Mouse (Mus musculus): ENCODE results near the gene Camsap3. TPM values are rescaled to one million over a fixed set of nuclear protein-coding genes. Genes with fewer than 3 reads are reported as not detected.

The Camsap3 gene
- 0.98 TPM for polyA plus RNA-seq (2017; shearing (Covaris generic))

DNA sequence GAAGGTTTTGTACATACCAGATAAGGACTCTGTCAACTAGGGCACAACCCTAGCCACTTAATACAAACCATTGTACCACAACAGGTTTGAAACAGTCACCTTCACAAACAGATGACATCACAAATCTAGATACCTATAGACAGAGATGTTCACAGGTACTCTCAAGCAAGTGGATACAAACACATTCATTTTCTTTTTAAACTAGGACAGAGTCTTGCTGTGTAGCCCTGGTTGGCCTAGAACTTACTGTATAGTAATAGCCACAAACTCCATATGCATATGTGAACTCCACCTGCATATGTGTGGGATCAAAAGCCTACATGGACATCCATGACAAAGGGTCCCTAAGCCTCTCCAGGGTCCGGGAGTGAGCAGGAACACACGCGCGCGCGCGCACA is at the start of gene Camsap3:
Gene Camsap3 (plus strand): TSS at position 301 of the 398 bp plus-strand sequence.

DNA sequence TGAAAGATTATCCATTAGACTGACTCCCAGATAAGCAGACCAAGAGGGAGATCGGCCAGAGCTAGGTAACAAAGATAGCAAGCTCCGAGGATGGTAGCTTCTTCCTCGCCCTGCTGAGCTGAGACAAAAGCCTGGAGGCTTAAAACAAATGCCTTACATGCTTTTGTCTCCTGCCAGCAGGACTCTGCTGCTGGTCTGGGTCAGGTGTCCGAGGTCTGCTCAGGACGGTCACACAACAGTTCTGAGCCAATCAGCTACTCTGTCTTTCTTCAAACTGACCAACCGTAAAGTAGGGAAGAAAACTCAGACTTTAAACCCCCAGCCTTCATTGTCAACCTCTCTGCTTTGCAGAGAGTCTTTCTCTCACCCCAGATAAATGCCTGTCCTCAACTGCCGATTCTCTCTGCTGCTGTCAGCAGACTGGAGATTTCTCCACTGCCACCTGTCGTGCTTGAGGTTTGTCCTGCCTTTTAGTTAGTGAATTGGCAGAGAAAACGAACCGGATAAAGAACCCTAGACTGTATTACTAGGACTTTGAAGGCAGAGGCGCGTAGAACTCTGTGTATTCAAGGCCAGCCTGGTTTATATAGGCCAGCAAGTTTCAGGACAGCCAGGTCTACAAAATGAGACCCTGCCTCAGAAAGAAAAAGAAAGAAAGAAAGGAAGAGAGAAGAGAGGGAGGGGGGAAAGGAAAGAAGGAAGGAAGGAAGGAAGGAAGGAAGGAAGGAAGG is 19.3 kb upstream of the Camsap3 start, which contains the start of gene C330021F23Rik:
Gene C330021F23Rik (plus strand): TSS at position 350 of the 731 bp plus-strand sequence.

DNA sequence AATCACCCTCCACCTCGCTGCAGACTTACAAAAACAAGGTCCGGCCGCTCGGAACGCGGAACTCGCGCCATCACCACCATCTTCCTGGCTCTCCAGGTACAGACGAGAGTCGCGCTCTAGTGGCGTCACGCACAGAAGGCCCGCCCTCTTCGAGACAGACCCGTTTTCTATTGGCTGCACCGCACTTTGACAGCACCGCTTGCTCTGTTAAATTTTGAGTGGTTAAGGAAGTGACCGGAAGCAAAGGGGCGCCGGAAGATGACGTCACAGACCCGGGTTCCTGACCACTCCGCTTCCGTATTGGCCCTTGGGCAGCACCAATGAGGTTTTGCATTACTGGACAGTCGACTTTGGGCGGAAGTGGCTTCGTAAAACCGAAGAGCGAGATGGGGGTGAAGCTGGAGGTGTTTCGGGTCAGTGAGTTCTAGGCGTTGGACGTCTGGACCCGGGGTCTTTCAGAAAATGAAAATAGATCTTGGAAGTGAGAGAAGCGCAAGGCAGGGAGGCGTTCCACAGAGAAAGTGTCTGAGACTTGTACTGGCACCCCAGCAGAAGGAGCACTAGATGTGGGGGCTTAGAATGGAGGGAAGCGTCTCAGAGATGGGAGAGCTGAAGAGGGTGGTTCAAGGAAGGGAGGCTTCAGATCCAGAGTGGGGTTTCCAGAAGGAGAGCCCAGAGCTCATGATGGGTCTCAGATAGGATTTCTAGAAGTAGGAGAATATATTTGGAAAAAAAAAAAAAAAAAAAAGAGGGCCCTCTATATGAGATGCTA is 34.3 kb downstream of the Camsap3 start, which contains the start of the genes Xab2 and Pet100:
Gene Xab2 (minus strand): TSS at position 118 of the 772 bp plus-strand sequence.
Gene Pet100 (plus strand): TSS at position 350 of the 772 bp plus-strand sequence.

GRCm38 (mm10) chr8:3625445-3625844 is 38.4 kb downstream of the Camsap3 start, which contains the start of gene Pcp2:
Gene Pcp2 (minus strand): TSS chr8:3625545.

DNA sequence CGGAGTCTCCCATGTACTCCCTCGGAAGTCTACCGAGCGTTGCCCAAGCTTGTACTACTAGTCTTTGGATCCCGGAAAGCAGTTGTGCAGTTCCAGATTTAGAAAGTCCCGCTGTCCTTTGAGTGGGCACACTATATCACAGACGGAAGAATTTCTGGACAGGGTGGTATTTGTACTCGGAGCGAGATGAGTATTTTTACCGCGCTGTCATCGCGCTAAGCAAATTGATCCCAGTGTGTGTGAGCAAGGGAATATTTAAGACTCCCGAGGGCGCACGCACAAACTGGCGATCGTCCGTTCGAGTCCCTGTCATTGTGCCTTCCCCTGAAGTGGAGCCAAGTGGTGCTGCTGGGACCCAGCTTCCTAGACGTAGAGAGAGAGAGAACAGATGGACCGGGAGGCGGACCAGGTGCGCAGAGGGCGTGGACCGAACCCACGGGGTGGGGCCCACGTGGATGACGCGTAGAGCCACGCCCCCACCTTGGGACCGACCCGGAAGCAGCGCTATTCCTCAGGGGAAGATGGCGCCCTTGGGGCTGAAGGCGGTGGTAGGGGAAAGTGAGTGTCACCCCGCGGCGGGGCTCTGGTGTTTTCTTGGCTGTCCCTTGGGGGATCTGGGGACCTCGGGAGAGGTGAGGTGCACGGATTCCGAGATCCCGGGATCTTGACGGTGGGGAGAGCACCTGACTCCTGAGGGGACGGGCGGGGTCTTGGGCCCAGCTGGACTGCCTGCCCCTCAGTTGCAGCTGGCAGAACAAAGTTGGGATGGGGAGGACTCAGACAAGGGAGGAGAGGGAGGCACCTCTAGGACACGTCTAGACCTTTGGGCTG is 43.8 kb downstream of the Camsap3 start, which contains the start of gene Stxbp2:
Gene Stxbp2 (plus strand): TSS at position 309 of the 831 bp plus-strand sequence.

GRCm38 (mm10) chr8:3655526-3655925 is 68.4 kb downstream of the Camsap3 start, which contains the start of gene Retn:
Gene Retn (plus strand): TSS chr8:3655770.

Other genes with a start within 250 kb of the Camsap3 start
- gene A430078G23Rik, start 233.9 kb upstream of the Camsap3 start, polyA plus RNA-seq (2017; shearing (Covaris generic)): 108 TPM
- gene Arhgef18, start 194.3 kb upstream of the Camsap3 start, polyA plus RNA-seq (2017; shearing (Covaris generic)): 113 TPM
- gene Pex11g, start 119.6 kb upstream of the Camsap3 start, polyA plus RNA-seq (2017; shearing (Covaris generic)): 2.7 TPM
- not detected for gene Tex45, start 116.4 kb upstream of the Camsap3 start, polyA plus RNA-seq (2017; shearing (Covaris generic))
- 1.5 TPM for gene Zfp358, start 94.2 kb upstream of the Camsap3 start, polyA plus RNA-seq (2017; shearing (Covaris generic))
- gene Mcoln1, start 86.8 kb upstream of the Camsap3 start, polyA plus RNA-seq (2017; shearing (Covaris generic)): 81.1 TPM
- 37.4 TPM for gene Pnpla6, start 71.9 kb upstream of the Camsap3 start, polyA plus RNA-seq (2017; shearing (Covaris generic))
- gene C330021F23Rik, start 19.3 kb upstream of the Camsap3 start, polyA plus RNA-seq (2017; shearing (Covaris generic)): not detected
- gene Xab2, start 34.0 kb downstream of the Camsap3 start, polyA plus RNA-seq (2017; shearing (Covaris generic)): 113 TPM
- 79.9 TPM for gene Pet100, start 34.3 kb downstream of the Camsap3 start, polyA plus RNA-seq (2017; shearing (Covaris generic))
- gene Pcp2, start 38.3 kb downstream of the Camsap3 start, polyA plus RNA-seq (2017; shearing (Covaris generic)): not detected
- gene Stxbp2, start 43.7 kb downstream of the Camsap3 start, polyA plus RNA-seq (2017; shearing (Covaris generic)): 212 TPM
- gene Retn, start 68.5 kb downstream of the Camsap3 start, polyA plus RNA-seq (2017; shearing (Covaris generic)): not detected
- not detected for gene Mcemp1, start 78.5 kb downstream of the Camsap3 start, polyA plus RNA-seq (2017; shearing (Covaris generic))
- not detected for gene Fcor, start 85.1 kb downstream of the Camsap3 start, polyA plus RNA-seq (2017; shearing (Covaris generic))
- gene Trappc5, start 89.0 kb downstream of the Camsap3 start, polyA plus RNA-seq (2017; shearing (Covaris generic)): 22.3 TPM
- gene Fcer2a, start 106.9 kb downstream of the Camsap3 start, polyA plus RNA-seq (2017; shearing (Covaris generic)): 0.46 TPM
- gene Clec4g, start 133.4 kb downstream of the Camsap3 start, polyA plus RNA-seq (2017; shearing (Covaris generic)): not detected
- gene Cd209a, start 161.7 kb downstream of the Camsap3 start, polyA plus RNA-seq (2017; shearing (Covaris generic)): 0.60 TPM